Mouse (Mus musculus) liver, adult 2 months (tissue): ENCODE data around the gene Fgf14.
"Not testable (repeated sequence)": the region's sequence is repeated elsewhere in the genome, so short reads cannot be mapped to it uniquely, and the experiment has no call there.

Experiments
- CTCF ChIP-seq: fragments of 200-500 bp; IDR thresholded peaks from 2 replicates; pipeline ENCODE4 v1.5.1; 2011; ENCODE audit warnings: low read depth, low read length, control low read depth
- POLR2A ChIP-seq: fragments of 200-500 bp; IDR thresholded peaks from 2 replicates; pipeline ENCODE4 v1.6.1; 2011; ENCODE audit warnings: low read length, control low read depth; ENCODE audit not compliant: insufficient read depth; ENCODE audit errors: extremely low read depth

GRCm38 (mm10) chr14:124535376-124535775 lies 141.6 kb downstream of the Fgf14 start:
- not testable (repeated sequence) for TF ChIP-seq CTCF, POLR2A
